ENCODE assay signal across 13 mouse cellular contexts in the genomic region with DNA sequence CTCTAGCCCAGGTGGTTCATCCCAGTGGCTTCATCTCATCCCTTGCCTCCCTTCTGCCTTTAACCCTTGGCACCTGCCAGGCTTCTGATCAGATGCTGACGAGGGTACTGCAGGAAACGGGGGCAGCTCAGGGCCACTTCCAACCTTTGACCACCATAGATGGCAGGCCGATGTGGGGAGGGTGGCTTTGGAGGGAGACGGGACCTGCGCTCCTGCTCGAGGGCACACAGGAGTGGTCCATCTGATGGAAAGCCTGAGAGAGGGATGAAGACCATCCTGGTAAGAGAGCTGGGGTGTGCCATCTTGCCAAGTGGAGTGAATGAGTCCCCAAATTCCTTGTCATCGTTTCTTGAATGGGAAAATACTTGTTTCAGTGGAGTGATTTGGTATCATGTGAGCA.
"Had no signal": no experiment of that assay in that cellular context is flagged by ENCODE, and none has a peak within 500 bp of the region (broad histone marks: within the 10 kb centered on the region; RNA-seq: fewer than 3 reads in every experiment).

No protein-coding gene starts in this region.

- DNase-seq: kidney, adult 8-10 months; kidney, postnatal 36 days; layer of hippocampus, adult 9-11 months; layer of hippocampus, postnatal 36 days; lung, adult 2 months; lung, postnatal 14 days had no signal

- H3K9me3 ChIP-seq: megakaryocyte, embryonic 14.5 days; midbrain, embryonic 12.5 days; neural tube, embryonic 15.5 days had no signal

- H3K27ac ChIP-seq: kidney, postnatal 0 days; liver, embryonic 14.5 days; macrophage; midbrain, embryonic 12.5 days; neural tube, embryonic 15.5 days; stomach, postnatal 0 days had no signal

- H3K9ac ChIP-seq: liver, embryonic 14.5 days had no signal

- H3K27me3 ChIP-seq: megakaryocyte, embryonic 14.5 days; midbrain, embryonic 12.5 days; neural tube, embryonic 15.5 days had no signal
